Mouse (Mus musculus): ENCODE results near the gene Ap4b1. TPM values are rescaled to one million over a fixed set of nuclear protein-coding genes. Genes with fewer than 3 reads are reported as not detected.

The Ap4b1 gene
- total RNA-seq, 1 experiment = 12.8 TPM

GRCm38 (mm10) chr3:103853804-103854203 is 44.5 kb downstream of the Ap4b1 start:
- Histone ChIP-seq H3K36me3 (ENCODE audit: control insufficient read depth, insufficient read depth, low read length, poor library complexity, severe bottlenecking) (no peaks in the 10 kb centered on the region), H3K4me1 (ENCODE audit: control insufficient read depth in 2 of 2, insufficient read depth in 2 of 2, low read length in 2 of 2, poor library complexity in 1 of 2) (peaks cover 0 to 3% of the 10 kb centered on the region in 2 experiments; a peak in 2 of 4 replicates), H3K4me3 (ENCODE audit: insufficient read depth in 1 of 2, low read depth in 1 of 2, low read length in 2 of 2, poor library complexity in 1 of 2, severe bottlenecking in 1 of 2) (no peak overlapping the region), H3K9me3 (ENCODE audit: control insufficient read depth, insufficient read depth, low read depth, low read length) (no peaks in the 10 kb centered on the region), H3K9ac (ENCODE audit: insufficient read depth, low read depth, low read length, poor library complexity, severe bottlenecking) (no peak overlapping the region), H3K27ac (ENCODE audit: insufficient read depth, low read depth, low read length, poor library complexity, severe bottlenecking) (no peak overlapping the region)
- DNase-seq (ENCODE audit: low read depth, low spot score) = no peak
- in situ Hi-C loops (cut with MboI; ENCODE audit: low sequenced_read_pairs in 2 of 2, unreplicated experiment in 2 of 2) = no loop called here
- TF ChIP-seq ZC3H11A (IDR thresholded peaks at IDR 0.05; ENCODE audit: borderline replicate concordance, low read depth, low read length) (no peak), CHD2 (IDR thresholded peaks at IDR 0.05; ENCODE audit: low read depth, low read length) (no peak), MAFK (IDR thresholded peaks at IDR 0.05; ENCODE audit: insufficient read depth, low read depth, low read length) (no peak), HCFC1 (IDR thresholded peaks at IDR 0.05; ENCODE audit: borderline replicate concordance, insufficient read depth, low read length) (no peak), ZNF384 (IDR thresholded peaks at IDR 0.05; ENCODE audit: low read depth, low read length) (no peak)

GRCm38 (mm10) chr3:103857036-103857805 is 47.9 kb downstream of the Ap4b1 start:
- TF ChIP-seq ZC3H11A (IDR thresholded peaks at IDR 0.05; ENCODE audit: borderline replicate concordance, low read depth, low read length) (no peak), CHD2 (IDR thresholded peaks at IDR 0.05; ENCODE audit: low read depth, low read length) (no peak), ZNF384 (IDR thresholded peaks at IDR 0.05; ENCODE audit: low read depth, low read length) (no peak), HCFC1 (IDR thresholded peaks at IDR 0.05; ENCODE audit: borderline replicate concordance, insufficient read depth, low read length) (no peak), MAFK (IDR thresholded peaks at IDR 0.05; ENCODE audit: insufficient read depth, low read depth, low read length) (no peak)
- no peaks in the 10 kb centered on the region for H3K9me3 ChIP-seq (ENCODE audit: control insufficient read depth, insufficient read depth, low read depth, low read length)

GRCm38 (mm10) chr3:103857977-103858563 is 48.8 kb downstream of the Ap4b1 start:
- no peaks in the 10 kb centered on the region for H3K4me1 ChIP-seq (ENCODE audit: control insufficient read depth in 2 of 2, insufficient read depth in 2 of 2, low read length in 2 of 2, poor library complexity in 1 of 2)
- in situ Hi-C loops (cut with MboI; ENCODE audit: low sequenced_read_pairs in 2 of 2, unreplicated experiment in 2 of 2) = no loop called here
- no peak for DNase-seq (ENCODE audit: low read depth, low spot score)
- H3K36me3 ChIP-seq (ENCODE audit: control insufficient read depth, insufficient read depth, low read length, poor library complexity, severe bottlenecking) = no peaks in the 10 kb centered on the region
- no peaks in the 10 kb centered on the region for H3K9me3 ChIP-seq (ENCODE audit: control insufficient read depth, insufficient read depth, low read depth, low read length)
- H3K27ac ChIP-seq (ENCODE audit: insufficient read depth, low read depth, low read length, poor library complexity, severe bottlenecking) = no peak overlapping the region
- H3K4me3 ChIP-seq (ENCODE audit: insufficient read depth in 1 of 2, low read depth in 1 of 2, low read length in 2 of 2, poor library complexity in 1 of 2, severe bottlenecking in 1 of 2) = no peak overlapping the region
- H3K9ac ChIP-seq (ENCODE audit: insufficient read depth, low read depth, low read length, poor library complexity, severe bottlenecking) = no peak overlapping the region
- no peak for TF ChIP-seq HCFC1 (IDR thresholded peaks at IDR 0.05; ENCODE audit: borderline replicate concordance, insufficient read depth, low read length)
- no peak for TF ChIP-seq MAFK (IDR thresholded peaks at IDR 0.05; ENCODE audit: insufficient read depth, low read depth, low read length)

More at GRCm38 (mm10) chr3:103857036-103857805, 47.9 kb downstream of the Ap4b1 start:
- in situ Hi-C loops (cut with MboI; ENCODE audit: low sequenced_read_pairs in 2 of 2, unreplicated experiment in 2 of 2) = no loop called here
- Histone ChIP-seq H3K27ac (ENCODE audit: insufficient read depth, low read depth, low read length, poor library complexity, severe bottlenecking) (no peak overlapping the region), H3K36me3 (ENCODE audit: control insufficient read depth, insufficient read depth, low read length, poor library complexity, severe bottlenecking) (no peaks in the 10 kb centered on the region), H3K9ac (ENCODE audit: insufficient read depth, low read depth, low read length, poor library complexity, severe bottlenecking) (no peak overlapping the region), H3K4me3 (ENCODE audit: insufficient read depth in 1 of 2, low read depth in 1 of 2, low read length in 2 of 2, poor library complexity in 1 of 2, severe bottlenecking in 1 of 2) (no peak overlapping the region), H3K4me1 (ENCODE audit: control insufficient read depth in 2 of 2, insufficient read depth in 2 of 2, low read length in 2 of 2, poor library complexity in 1 of 2) (no peaks in the 10 kb centered on the region)
- DNase-seq (ENCODE audit: low read depth, low spot score) = no peak

- no peak within 1 kb of the TSS for H3K4me3 ChIP-seq (ENCODE audit: insufficient read depth in 1 of 2, low read depth in 1 of 2, low read length in 2 of 2, poor library complexity in 1 of 2, severe bottlenecking in 1 of 2)
- no peak within 1 kb of the TSS for H3K27ac ChIP-seq (ENCODE audit: insufficient read depth, low read depth, low read length, poor library complexity, severe bottlenecking)
- no peaks in the 10 kb centered on the region for H3K36me3 ChIP-seq (ENCODE audit: control insufficient read depth, insufficient read depth, low read length, poor library complexity, severe bottlenecking)
- H3K9me3 ChIP-seq (ENCODE audit: control insufficient read depth, insufficient read depth, low read depth, low read length) = no peaks in the 10 kb centered on the region
- no peaks in the 10 kb centered on the region for H3K4me1 ChIP-seq (ENCODE audit: control insufficient read depth in 2 of 2, insufficient read depth in 2 of 2, low read length in 2 of 2, poor library complexity in 1 of 2)
- H3K9ac ChIP-seq (ENCODE audit: insufficient read depth, low read depth, low read length, poor library complexity, severe bottlenecking) = no peak within 1 kb of the TSS
- no peak for TF ChIP-seq HCFC1 (IDR thresholded peaks at IDR 0.05; ENCODE audit: borderline replicate concordance, insufficient read depth, low read length)
- no peak for TF ChIP-seq MAFK (IDR thresholded peaks at IDR 0.05; ENCODE audit: insufficient read depth, low read depth, low read length)
- TF ChIP-seq ZC3H11A (IDR thresholded peaks at IDR 0.05; ENCODE audit: borderline replicate concordance, low read depth, low read length) = no peak
- no peak for TF ChIP-seq ZNF384 (IDR thresholded peaks at IDR 0.05; ENCODE audit: low read depth, low read length)
- TF ChIP-seq CHD2 (IDR thresholded peaks at IDR 0.05; ENCODE audit: low read depth, low read length) = no peak
- no peak for DNase-seq (ENCODE audit: low read depth, low spot score)
- in situ Hi-C loops (cut with MboI; ENCODE audit: low sequenced_read_pairs in 2 of 2, unreplicated experiment in 2 of 2) = no loop called here
Observed at GRCm38 (mm10) chr3:103858881-103859801, 49.8 kb downstream of the Ap4b1 start, which contains the start of gene Ptpn22. TSS of gene Ptpn22 (plus strand) at chr3:103859795.

Measured in ES-E14 (cell line).